Mouse (Mus musculus) myocyte (in vitro differentiated cells): ENCODE results near the gene E130116L18Rik.
"Not testable (repeated sequence)": the region's sequence is repeated elsewhere in the genome, so short reads cannot be mapped to it uniquely, and the experiment has no call there.

Experiments used
- CEBPB ChIP-seq: IDR thresholded peaks from 2 replicates; pipeline ENCODE4 v1.6.1; 2011; ENCODE audit warnings: mild to moderate bottlenecking, moderate library complexity; ENCODE audit not compliant: poor library complexity, insufficient read depth, severe bottlenecking
- MAX ChIP-seq: IDR thresholded peaks from one replicate; pipeline ENCODE4 v1.6.1; 2011; ENCODE audit warnings: low read depth, mild to moderate bottlenecking, control low read depth
- MYOG ChIP-seq, 3 experiments: IDR thresholded peaks; one replicate each; pipeline ENCODE4 v1.6.1; 2011; ENCODE audit warnings: control low read depth in 2 of 3, low read depth in 2 of 3, mild to moderate bottlenecking in 2 of 3; ENCODE audit not compliant: insufficient read length in 2 of 3, control insufficient read depth in 1 of 3, insufficient read depth in 1 of 3
- POLR2A ChIP-seq: IDR thresholded peaks from one replicate; pipeline ENCODE4 v1.6.1; 2011; ENCODE audit warnings: low read depth, mild to moderate bottlenecking, control low read depth, moderate library complexity; ENCODE audit not compliant: insufficient read length
- POLR2AphosphoS2 ChIP-seq: IDR thresholded peaks from one replicate; pipeline ENCODE4 v1.6.1; 2011; ENCODE audit warnings: low read depth, control low read depth; ENCODE audit not compliant: insufficient read length
- USF1 ChIP-seq: IDR thresholded peaks from one replicate; pipeline ENCODE4 v1.6.1; 2011; ENCODE audit warnings: low read depth, mild to moderate bottlenecking, control low read depth, moderate library complexity

GRCm38 (mm10) chr5:25213216-25213615 lies 9.7 kb downstream of the E130116L18Rik start:
- not testable (repeated sequence) for TF ChIP-seq POLR2A; POLR2AphosphoS2; MYOG (IDR thresholded peaks at IDR 0.05; ENCODE audit: control insufficient read depth in 1 of 3, insufficient read depth in 1 of 3, insufficient read length in 2 of 3, low read depth in 2 of 3); CEBPB; USF1; MAX
